Mouse (Mus musculus) 416B (cell line): Measurements from ENCODE around the gene Rab31.
A peak's percentile ranks its signal among the peaks of the same experiment; 100 is the strongest.

Experiments used
- DNase-seq: peaks from one replicate; pipeline ENCODE4 v3.0.0; 2011; ENCODE audit warnings: low read depth

Gene Rab31

DNA sequence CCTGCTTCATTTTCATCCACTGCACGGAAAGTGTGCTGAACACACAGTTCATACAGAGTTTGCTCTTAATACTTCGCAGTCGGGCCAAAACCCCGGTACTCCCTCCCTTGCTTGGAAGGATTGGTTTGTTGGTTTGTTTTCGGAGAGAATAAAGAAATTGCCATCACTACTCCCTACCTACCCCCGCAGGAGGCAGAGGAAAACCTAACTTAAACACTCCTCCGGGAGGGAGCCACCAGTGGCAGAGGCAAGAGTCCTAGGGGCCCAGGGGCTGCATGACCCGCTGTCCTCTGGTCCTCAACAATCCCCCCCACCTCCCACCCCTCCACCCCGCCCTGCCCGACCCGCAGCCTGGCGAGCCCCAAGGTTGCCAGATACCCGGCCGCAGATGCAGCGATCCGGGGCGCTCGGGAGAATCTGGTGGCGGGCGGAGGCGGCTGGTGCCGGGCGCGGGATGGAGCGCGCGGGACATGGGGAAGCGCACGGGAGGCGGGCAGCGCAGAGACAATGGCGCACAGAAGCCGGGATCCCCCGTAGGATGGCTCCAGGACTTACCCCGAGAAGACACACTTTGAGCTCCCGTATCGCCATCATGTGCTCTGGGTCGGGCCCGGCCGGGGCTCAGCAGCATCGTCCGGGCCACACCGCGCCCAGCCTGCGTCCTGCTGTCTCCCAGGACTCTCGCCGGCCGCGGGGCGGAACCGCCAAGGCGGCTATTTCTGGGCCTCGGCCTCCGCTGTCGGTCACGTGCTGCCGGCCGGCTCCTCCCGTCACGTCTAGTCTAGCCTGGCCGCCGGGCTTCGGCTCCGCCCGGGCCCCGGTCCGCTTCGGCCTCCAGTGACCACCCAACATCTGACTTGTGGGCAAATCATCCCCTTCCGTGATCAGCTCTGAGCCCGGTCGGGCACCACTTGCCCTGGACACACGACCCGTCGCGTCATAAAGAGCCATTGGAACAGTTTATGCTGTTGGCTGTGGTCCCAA is at the start of gene Rab31:
Gene Rab31 (minus strand): TSS at position 802 of the 984 bp plus-strand sequence.
- peak; percentile 67 for DNase-seq

DNA sequence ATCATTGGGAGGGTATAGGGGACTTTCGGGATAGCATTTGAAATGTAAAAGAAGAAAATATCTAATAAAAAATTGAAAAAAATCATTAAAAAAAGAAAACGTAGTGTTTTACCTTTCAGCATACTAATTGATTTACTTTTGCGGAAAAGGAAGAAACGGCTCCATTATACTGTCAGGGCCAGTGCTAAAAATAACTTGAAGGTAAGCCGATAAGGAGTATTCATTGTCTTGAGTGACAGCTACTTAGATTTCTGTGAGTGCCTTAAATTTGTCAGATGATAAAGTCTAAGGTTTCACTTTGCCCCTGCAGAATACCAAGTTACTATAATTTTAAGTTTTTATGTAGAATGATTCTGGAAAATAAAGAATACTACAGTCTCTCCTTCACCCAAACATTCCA is 47.6 kb upstream of the Rab31 start:
- no peak for DNase-seq

DNA sequence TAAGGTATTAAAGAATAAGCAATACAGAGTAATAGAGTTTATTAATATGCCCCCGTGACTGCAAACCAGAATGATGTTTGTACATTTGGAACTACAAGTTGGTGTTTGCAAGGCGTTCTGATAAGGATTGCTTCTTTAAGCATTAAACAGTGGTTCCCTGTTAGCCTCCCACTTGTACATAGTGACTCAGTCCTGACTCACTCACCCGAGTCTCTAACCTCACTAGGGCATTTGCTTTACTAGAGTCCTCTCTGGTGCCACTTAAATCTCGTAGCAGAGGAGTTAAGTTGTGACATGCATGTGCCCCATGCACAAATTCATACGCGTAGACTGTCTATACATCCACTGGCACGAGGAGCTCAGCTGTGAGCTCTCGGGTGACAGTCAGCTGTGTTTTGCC is 41.2 kb upstream of the Rab31 start:
- DNase-seq, result peak; percentile 64

DNA sequence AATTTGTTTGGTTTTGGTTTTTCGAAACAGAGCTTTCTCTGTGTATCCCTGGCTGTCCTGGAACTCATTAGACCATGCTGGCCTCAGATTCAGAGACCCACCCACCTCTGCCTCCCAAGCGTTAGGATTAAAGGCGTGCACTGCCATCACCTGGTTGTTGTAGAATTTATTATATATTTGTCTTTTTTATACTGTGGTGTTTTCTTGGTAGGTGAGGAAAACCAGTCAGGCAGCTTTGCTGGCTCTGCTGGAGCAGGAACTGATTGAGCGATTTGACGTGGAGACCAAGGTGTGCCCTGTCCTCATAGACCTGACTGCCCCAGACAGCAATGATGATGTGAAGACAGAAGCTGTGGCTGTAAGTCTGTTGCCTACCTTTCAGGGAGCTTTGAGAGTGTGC is 38.5 kb upstream of the Rab31 start:
- DNase-seq, result no peak

DNA sequence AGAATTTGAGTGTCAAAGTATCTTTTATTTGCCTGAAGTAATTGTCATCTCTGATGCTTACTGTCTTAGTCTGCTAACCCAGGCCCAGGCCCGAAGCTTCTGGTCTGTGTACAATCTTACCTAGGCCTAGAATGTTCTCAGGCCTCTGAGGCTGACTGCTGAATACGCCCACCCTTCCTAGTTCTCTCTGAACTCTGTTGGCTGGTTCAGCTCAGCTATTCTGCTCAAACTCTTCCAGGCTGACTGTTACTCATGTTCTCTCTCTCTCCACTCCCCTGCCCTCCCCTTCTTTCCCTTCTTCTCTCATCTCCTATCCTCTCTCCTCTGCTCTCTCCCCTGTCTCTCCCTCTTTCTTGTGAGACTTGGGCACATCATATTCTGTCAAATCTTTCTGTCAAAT is 33.9 kb upstream of the Rab31 start:
- no peak for DNase-seq

DNA sequence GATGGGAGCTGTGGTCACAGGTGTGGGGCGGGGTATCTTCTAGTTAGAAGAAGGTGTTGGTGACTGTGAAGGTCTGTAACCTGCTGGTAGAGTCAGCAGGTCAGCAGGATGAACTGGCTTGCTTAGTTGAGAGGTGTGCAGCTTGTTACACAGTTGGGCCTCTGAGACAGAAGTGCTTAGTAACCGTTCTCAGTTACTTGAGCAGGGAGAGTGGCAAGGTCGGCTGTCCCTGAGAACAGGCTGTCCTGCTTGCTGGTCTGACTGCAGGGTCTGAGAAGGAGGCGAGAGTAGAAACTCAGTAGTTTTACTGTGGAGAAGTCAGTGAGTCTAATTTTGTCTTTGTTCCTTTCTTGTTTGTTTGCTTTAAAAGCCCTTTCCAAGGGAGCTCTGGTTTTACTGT is 33.4 kb upstream of the Rab31 start:
- no peak for DNase-seq

DNA sequence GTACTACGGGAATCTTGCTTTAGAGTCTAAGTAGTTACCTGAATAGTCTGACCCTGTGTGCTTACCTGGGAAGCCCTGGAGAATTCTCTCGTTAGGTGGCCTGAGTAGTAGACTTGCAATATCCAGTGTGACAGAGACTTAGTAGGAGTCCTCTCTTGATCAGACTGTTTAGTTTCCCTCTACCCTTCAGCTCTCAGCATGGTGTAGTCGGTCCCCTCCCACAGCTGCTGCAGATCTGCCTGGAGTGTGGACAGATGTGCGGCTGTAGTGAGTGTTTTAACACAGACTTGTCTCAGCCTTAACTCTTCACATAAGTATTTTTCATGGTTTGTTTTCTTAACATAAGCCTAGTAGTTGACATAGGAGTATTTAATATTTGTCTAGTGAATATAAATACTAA is 29.5 kb upstream of the Rab31 start:
- no peak for DNase-seq

DNA sequence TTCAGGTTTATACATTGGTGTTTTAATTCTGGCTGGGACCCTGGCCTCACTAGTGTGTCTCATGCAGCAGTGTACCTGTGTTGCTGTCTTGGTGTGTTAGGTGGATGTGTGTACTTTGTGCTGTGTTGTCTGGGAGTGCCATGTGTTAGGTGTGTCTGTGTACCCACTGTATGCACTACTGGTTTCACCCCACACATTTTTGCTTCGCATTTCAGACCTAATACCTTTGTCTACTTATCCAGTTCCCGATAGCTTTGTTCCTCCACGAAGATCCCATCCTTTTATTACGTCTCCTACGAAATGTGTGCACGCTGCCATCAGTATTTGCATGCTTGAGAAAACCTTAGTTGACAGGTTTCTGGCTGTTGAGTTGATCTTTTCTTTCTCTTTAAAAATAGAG is 27.9 kb upstream of the Rab31 start:
- no peak for DNase-seq

DNA sequence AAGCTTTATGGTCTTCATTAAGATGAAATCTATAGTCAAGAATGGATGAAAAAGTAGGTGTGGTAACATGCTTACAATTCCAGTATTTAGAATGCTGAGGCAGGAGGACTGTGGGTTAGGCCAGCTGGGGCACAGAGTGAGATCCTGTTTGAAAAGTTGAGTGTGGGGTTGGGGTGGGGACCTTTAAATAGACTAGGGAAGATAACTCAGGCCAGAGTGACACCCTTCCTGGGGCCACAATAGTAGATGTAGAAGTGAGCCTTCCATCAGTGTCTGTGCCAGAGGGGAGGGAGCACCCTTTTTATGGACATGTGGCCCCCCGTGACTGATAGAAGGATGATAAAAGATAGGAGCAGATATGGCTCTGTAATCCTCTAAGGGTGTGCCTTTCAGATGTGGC is 26.8 kb upstream of the Rab31 start:
- no peak for DNase-seq

DNA sequence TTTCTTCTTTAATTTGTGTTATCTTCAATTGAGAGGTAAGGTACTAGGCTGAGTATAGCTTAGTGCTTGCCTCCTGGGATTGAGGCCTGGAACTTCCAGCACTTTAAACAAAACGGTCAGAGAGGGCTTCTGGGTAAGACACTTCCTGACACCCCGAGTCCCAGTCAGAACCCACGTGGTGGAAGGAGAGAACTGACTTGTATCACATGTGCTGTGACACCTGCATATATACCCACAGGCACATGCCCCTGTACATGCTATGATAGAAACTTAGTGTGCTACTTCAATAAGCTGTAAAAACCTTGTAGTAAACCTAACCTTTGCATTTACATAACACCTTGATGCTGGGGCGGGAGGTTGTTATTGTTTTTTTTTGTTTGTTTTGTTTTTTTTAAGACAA is 25.9 kb upstream of the Rab31 start:
- no peak for DNase-seq

DNA sequence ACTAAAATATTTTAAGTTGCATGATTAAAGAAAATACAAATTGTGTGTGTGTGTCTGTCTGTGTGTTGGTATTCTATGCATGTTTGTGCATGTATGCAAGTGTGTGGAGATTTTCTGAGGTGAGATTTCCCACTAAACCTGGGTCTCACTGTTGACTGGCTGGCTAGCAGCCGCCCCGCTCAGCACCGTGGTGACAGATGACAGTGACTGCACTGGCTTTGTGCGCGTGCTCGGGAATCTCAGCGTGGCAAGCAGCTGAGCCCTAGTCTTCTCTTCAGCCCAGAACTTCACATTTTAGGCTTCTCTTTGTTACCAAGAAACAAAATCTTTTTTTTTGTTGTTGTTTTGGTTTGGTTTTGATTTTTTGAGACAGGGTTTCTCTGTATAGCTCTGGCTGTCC is 23.5 kb upstream of the Rab31 start:
- no peak for DNase-seq

DNA sequence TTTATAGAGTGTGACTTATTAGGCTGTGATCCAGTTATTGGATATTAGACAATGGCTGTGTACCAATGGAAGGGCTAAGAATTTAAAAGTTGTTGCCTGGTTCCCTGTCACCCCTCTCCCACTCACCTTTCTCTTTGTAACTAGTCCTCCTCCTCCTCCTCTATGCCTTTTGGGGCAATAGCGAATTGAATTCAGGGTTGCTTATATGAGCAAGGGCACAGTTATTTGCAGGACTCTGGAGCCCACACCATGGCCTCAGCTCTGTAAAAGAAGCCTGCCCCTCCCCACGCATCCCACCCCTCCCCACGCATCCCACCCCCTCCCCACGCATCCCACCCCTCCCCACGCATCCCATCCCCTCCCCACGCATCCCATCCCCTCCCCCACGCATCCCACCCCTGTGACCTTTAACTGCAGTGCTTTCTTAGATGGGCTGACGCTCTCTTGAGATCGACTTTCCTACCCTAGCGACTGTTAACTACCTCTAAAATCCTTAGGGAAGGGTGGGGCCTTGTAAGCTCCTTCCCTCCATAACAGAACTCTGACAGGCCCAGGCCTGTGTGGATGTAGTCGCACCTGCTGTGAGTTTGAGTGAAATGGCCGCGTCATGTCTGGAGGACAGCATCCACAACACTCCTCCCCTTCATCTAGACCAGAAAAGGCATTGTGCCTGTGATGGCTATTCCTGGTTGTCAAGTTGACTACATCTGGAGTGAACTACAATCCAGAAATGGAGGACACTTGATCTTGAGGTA is 21.7 kb upstream of the Rab31 start:
- no peak for DNase-seq

DNA sequence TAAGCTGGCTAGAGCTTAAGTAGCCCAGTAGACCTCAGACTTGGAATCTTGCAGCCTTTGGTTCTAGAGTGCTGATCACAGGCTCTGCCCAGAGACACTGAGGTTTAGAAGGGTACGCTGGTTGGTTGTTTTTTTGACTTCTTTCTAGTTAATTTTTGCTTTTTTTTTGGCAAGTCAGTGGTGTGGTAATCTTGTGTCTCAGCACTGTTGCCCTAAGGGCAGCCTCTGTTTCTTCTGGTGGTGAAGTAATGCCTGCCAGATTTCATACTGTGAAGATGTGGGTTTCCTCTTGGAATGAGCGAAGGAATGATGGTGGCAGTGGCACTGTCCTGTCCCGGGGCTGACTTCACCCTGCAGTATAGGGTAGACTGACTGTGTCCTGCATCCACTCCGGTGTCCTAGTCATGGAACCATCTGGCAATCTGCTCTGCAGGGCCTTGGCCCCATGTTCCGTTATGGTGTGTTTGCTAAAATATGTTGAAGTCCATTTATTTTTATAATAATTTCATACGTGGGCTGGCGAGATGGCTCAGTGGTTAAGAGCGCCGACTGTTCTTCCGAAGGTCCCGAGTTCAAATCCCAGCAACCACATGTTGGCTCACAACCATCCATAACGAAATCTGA is 20.9 kb upstream of the Rab31 start:
- no peak for DNase-seq

DNA sequence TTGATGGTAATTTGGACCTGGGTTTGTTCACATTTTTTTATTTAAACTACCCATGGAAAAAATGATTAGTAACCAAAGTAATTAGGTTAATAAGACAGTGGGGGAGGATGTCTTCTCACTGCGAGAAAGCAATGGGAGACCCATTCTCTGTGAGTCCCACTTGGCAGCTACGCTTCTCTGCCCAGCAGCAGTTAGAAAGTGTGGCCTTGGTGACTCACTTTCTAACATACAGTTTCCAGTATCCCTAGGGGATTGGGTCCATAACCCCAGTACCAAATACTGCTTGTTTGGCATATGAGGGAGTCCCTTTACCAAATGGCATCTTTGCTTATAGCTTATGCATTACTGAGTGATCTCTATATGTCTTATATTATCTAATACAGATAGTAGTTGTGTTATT is 18.6 kb upstream of the Rab31 start:
- no peak for DNase-seq

DNA sequence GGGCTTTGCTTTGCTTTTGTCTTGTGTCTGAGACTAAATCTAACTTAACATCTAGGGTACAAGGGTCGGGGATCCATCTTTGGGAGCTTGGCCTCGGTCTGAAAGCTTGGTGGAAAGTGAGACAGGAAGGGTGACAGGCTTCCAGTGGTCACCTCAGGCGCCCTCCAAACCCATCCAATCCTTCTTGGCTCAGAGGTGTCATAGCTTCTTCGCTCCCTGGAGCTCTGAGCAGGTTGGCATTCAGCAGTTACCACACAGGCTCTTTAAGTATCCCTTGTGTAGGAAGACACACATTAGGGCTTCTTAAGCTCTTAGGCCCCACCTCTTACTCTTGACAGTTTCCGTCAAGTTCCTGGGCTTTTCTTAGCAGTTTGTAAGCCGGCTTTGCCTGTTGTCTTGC is 17.0 kb upstream of the Rab31 start:
- no peak for DNase-seq

DNA sequence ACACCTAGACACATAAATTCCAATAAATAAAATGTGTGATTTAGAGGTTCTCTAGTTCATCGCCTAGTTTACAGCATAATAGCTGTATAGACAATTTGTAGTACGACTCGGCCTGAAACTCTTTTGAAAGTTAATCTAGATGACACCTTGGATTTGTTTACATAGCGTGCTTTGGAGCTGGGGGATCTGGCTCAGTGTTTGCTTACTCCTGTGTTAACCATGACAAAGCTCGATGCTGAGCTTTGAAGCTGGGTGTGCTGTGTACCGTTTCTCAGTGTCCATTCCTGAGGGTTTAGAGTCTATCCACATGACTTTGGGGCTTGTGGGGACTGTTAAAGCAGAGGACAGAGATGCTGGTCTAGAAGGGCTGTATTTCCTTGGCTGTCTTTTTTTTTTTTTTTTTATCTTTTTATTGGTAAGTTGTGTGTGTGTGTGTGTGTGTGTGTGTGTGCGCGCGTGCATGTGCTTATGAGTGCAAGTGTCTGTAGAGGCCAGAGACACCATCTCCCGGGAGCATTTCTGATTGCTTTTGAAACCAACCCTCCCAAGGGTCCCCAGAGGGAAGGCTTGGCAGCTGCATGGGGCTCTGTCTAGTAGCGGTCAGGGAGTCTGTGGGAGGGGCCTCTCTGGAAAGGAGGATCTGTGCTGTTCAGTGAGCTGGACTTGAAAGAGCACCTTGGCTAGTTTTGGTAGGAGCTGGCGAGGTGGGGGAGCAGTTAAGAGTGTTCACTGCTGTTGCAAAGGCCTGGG is 16.2 kb upstream of the Rab31 start:
- no peak for DNase-seq

DNA sequence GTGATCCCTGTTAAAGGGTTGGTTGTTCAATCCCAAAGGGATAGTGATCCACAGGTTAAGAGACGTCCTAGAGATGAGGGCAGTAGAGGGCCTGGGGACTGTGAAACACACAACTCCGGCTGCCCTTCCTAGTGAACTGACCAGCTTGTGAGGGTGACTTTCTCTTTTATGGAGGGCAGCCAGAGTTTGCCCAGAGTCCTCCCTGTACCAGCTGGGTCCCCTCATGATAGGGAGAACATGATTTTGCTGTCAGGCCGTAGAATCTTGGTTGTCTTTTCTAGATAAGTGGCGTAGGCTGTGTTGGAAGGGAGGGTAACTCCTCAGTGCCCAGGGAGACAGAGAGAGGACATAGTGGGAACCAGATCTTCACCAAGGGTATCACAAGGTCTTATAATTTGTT is 14.7 kb upstream of the Rab31 start:
- DNase-seq, result no peak

DNA sequence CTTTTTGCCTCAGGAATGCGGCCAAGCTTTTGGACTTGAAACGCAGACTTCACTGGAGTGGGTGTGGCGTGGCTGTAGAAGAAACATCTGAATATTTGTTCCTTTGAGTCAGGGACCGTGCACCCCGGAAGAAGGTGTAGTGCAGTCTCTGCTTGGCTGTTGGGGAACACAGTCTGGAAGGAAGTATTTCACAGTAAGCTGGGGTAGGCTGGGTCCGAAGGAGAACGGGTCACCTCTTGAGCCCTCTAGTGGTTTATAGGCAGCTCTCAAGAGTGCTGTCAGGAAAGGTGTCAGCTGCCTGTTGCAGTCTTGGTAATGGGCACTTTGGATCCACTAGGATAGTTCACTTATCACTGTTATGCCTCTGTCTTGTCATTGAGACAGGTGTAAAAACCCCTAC is 13.7 kb upstream of the Rab31 start:
- DNase-seq, result peak; percentile 61

DNA sequence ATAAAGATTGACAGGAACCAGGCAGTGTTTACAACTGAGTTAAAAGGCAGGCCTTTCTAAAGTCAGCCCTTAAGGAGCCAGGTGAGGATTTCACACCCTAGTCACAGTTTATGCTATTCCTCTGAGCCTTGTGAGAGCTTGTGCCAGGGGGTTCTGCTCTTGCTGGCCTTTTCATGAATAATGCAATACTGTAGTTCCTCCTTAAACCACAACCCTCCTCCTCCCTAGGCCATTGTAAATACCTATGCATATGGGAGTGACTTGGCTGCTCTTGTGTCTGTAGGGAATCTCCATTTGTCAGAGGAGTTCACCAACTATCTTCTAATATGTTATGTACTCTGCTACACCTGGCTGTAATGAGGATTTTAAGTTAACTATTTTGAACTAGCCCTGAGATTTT is 13.2 kb upstream of the Rab31 start:
- DNase-seq, result no peak

DNA sequence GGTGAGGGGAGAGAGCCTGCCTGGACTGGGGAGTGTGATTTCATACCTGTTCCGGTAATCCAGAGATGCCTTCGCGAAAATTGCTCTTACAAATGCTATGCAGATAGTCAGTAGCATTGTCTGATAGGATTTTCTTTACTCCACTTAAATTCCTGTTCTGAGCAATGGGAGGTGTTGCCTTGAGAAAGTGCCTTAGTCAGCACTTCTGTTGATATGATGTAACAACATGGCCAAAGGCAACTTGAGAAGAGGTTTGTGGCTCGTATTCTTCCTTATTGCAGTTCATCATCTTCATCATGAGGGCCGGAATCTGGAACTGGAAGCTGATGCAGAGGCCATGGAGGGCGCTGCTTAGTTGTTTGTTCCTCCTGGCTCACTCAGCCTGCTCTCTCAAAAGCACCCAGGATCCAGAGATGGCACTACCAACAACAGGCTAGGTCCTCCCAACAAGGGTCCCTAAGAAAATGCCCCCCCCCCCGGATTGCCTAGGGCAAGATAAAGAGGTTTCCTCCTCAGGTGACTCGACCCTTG is 12.1 kb upstream of the Rab31 start:
- peak; percentile 63 for DNase-seq

DNA sequence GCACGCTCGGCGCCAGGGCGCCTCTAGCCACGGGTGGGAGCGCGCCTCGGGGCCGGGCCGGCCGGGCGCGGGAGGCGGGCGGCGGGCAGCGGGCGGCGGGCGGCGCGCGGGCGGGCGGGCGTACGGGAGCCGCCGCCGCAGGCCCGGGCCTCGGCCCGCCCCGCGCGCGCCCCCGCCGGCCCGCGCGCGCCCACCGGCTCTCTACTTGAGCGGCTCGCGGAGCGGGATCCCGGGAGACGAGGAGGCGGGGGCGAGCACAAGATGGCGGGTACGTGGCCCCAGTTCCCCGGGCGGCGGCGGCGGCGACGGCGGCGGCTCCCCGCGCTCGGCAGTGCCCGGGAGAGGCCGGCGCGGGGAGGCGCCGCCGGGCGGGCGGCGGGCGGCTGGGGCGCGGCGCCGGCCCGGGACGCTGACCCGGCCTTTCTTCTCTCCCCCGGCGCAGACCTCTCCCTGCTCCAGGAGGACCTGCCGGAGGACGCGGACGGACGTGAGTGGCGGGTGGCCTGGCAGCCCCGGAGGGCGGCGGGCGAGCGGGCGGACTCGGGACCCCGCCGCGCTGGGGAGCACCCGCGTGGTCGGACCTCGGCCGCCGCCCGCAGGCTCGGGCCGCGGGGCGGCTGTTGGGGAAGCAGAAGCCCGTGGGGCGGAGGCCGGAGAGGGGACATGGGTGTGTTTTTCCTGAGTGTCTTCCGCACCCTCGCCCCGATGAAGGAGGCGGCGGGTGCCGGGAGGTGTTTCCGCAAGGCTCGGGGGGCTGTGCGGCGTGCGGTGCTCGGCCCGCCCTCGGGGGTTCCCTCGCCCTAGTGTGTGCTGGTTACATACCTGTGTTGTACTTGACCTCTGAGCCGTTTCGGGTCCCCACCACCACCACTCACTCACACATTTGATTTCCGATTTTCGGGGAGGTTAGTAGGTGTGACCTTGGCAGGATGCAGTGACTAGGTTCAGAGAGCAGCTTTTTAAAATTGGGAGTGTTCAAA is 10.9 kb upstream of the Rab31 start:
- DNase-seq, result peak; percentile 66
